Mouse (Mus musculus) olfactory bulb, adult 2 months (tissue): ENCODE data around the gene Rfx5.
"Not testable (repeated sequence)": the region's sequence is repeated elsewhere in the genome, so short reads cannot be mapped to it uniquely, and the experiment has no call there.

Experiments
- CTCF ChIP-seq: fragments of 200-500 bp; IDR thresholded peaks from 2 replicates; pipeline ENCODE4 v1.5.1; 2012; ENCODE audit warnings: low read depth, mild to moderate bottlenecking, low read length, moderate library complexity; ENCODE audit not compliant: insufficient read depth
- POLR2A ChIP-seq: fragments of 200-500 bp; IDR thresholded peaks from 2 replicates; pipeline ENCODE4 v1.6.1; 2012; ENCODE audit warnings: mild to moderate bottlenecking, low read depth, low read length, moderate library complexity; ENCODE audit not compliant: insufficient read depth

- TF ChIP-seq CTCF, POLR2A: not testable (repeated sequence)
These were observed 27.6 kb upstream of the Rfx5 start for GRCm38 (mm10) chr3:94926301-94926736.
